Mouse (Mus musculus): Measurements from ENCODE around the gene Eif3k.

DNA sequence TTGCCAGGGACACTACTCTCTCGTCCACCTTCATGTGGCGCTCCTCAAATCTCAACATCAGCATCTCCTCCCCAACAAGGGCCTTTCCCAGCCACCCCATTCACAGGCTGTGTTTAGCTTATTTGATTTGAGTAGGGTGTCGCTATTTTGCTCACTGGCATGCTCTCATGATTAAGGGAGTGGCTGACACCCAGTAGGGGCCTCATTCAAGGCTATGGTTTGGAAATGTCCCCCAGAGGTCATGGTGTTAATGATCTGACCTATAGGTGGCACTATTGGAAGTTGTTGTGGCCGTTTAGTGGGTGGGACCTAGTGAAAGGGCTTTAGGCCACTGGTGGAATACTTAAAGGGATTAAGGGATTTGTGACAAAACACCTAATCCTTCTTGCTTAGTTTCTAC, 45.1 kb upstream of the Eif3k start:
- TF ChIP-seq CTCF (conservative IDR thresholded peaks at IDR 0.05; ENCODE audit: low read length) (peak; percentile 55), NANOG (IDR thresholded peaks at IDR 0.05; ENCODE audit: borderline replicate concordance, low read length) (peak; percentile 21; the same call in 1 of the 2 replicates)
